In the genomic region with DNA sequence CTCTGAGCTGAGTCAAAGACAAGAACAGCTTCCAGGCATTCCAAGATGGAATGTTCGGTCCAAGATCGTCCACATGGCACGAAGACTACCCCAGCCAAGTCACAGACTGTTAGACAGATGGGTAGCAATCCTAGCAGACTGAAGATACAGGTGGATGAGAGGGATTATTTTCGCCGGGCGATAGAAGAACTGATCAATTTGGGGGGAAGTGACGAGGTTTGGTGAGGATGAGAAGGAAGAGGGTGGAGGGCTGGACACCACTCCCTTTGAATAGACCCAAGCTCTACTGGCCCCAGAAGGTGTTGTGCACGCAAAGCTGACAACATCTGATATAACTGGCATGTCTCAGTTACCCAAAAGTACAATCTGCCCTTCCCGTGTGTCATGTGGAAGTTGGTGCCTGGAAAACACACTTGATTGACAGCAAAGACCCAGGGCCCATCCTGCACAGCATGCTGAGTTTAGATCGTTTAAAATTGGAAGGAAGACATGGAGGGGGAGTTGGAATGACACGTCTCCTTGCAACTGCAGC, we compare ENCODE assay signal across 20 mouse cellular contexts. TPM values are rescaled to one million over a fixed set of nuclear protein-coding genes. Genes with fewer than 3 reads are reported as not detected.
A peak's percentile ranks its signal among the peaks of the same experiment; 100 is the strongest.
DNase-seq lines count a peak whose midpoint lies in the region; TF ChIP-seq lines count a peak whose summit lies in the region.
"Had no signal": no experiment of that assay in that cellular context is flagged by ENCODE, and none has a peak within 500 bp of the region (broad histone marks: within the 10 kb centered on the region; RNA-seq: fewer than 3 reads in every experiment).

No protein-coding gene starts in this region.

- no peak overlapping the region for H3K4me3 ChIP-seq in cerebellum, adult 2 months (replicated peaks; ENCODE audit: insufficient read depth, low read depth, low read length)
- no peak overlapping the region for H3K4me3 ChIP-seq in left cerebral cortex, adult 2 months
- H3K4me3 ChIP-seq: embryonic facial prominence, embryonic 15.5 days; heart, adult 2 months; limb, embryonic 13.5 days; midbrain, embryonic 12.5 days had no signal

- no peaks in the 10 kb centered on the region for H3K27me3 ChIP-seq in cerebellum, adult 2 months (ENCODE audit: control insufficient read depth, insufficient read depth, low read length)

- H3K4me1 ChIP-seq in cerebellum, adult 2 months (ENCODE audit: control insufficient read depth, insufficient read depth, low read length) = peaks cover 35% of the 10 kb centered on the region

- intact Hi-C loops in left cerebral cortex, adult 2 months (cut with DNase I) = no loop called here

- 19% methylated on average over 11 of the region's 11 CpGs for WGBS in cerebellum, adult 2 months

- DNase-seq in cerebellum, adult 2 months = peak; percentile 46 to 69
- no peak for DNase-seq in cerebellum, adult 8-10 months
- DNase-seq in left cerebral cortex, adult 2 months (ENCODE audit: extremely low spot score in 1 of 2, low spot score in 2 of 2) = no peak
- no peak for DNase-seq in left cerebral cortex, adult 18-20 months (ENCODE audit: low spot score in 2 of 2)
- DNase-seq in cerebellum, postnatal 25 days = peak; percentile 51 to 58
- peak; percentile 50 to 57 for DNase-seq in layer of hippocampus, postnatal 36 days
- no peak for DNase-seq in thymus, postnatal 10 days (ENCODE audit: low spot score in 2 of 2)
- DNase-seq in c-Kit-positive CD71-positive TER-119-positive erythroid progenitor cells, embryonic 14.5 days (ENCODE audit: low spot score) = no peak
- DNase-seq: adrenal gland, adult 2 months; embryo, embryonic 11 days; gastrocnemius, postnatal 10 days; heart, adult 2 months; kidney, adult 2 months; kidney, postnatal 14 days; retina, postnatal 1 day; thymus, postnatal 25 days had no signal

- no peak for TF ChIP-seq CTCF in cerebellum, adult 2 months (IDR thresholded peaks at IDR 0.05; ENCODE audit: borderline replicate concordance, insufficient read depth, low read depth, low read length)
- TF ChIP-seq CTCF in left cerebral cortex, adult 2 months (IDR thresholded peaks at IDR 0.05) = no peak

- no peak for TF ChIP-seq POLR2A in cerebellum, adult 2 months (IDR thresholded peaks at IDR 0.05; ENCODE audit: borderline replicate concordance, insufficient read depth, low read length)

- no peak overlapping the region for H3K27ac ChIP-seq in cerebellum, adult 2 months (ENCODE audit: insufficient read depth, low read length)
- peak overlapping the region; percentile 24 for H3K27ac ChIP-seq in left cerebral cortex, adult 2 months
- H3K27ac ChIP-seq: embryonic facial prominence, embryonic 15.5 days; heart, adult 2 months; limb, embryonic 13.5 days; liver, embryonic 14.5 days; midbrain, embryonic 12.5 days had no signal

RNA-seq across cellular contexts. Expression of a gene that starts 48.4 kb away (rescaled TPM):
- polyA plus RNA-seq in cerebellum, adult 2 months (2012; rRNA removed) = 165 and 168 TPM in 2 replicates
- total RNA-seq in left cerebral cortex, adult 2 months (2021) = 10 to 100 TPM; 69.6 to 78.8 TPM
- 10 to 100 TPM; 65.8 to 86.7 TPM for total RNA-seq in left cerebral cortex, adult 18-20 months (2021)
- total RNA-seq in layer of hippocampus, postnatal 36 days (2021) = 10 to 100 TPM; 71.6 to 85.6 TPM
- total RNA-seq: adrenal gland, adult 2 months had no signal

Comparison
In these comparisons a context has a peak if more than half of its experiments do, and no peak if none do; other contexts are left out.
1. DNase-seq: peak in cerebellum, adult 2 months (2 of 2), cerebellum, postnatal 25 days (2 of 2) and layer of hippocampus, postnatal 36 days (2 of 2); none in cerebellum, adult 8-10 months (single experiment), left cerebral cortex, adult 2 months (0 of 2), left cerebral cortex, adult 18-20 months (0 of 2), thymus, postnatal 10 days (0 of 2) and c-Kit-positive CD71-positive TER-119-positive erythroid progenitor cells, embryonic 14.5 days (single experiment).